Mouse (Mus musculus) T-helper 1 cell (primary cell): ENCODE measurements around the gene Aldh1l1.

ENCODE experiments used
- in situ Hi-C: fragments of 300-600 bp; cut with MboI, MseI; formaldehyde crosslinking; loops from one replicate; pipeline ENCODE4 v1.15.1; 2025; ENCODE audit warnings: high pct_unique_total_duplicates

Aldh1l1 gene

GRCm38 (mm10) chr6:90590707-90591106 is 104.5 kb downstream of the Aldh1l1 start:
- in situ Hi-C loops: no loop called here

- in situ Hi-C loops: no loop called here
Measured at GRCm38 (mm10) chr6:90594972-90595371, 108.7 kb downstream of the Aldh1l1 start.

GRCm38 (mm10) chr6:90597060-90597459 is 110.8 kb downstream of the Aldh1l1 start:
- in situ Hi-C loops: no loop called here

- in situ Hi-C loops: no loop called here
Measured at GRCm38 (mm10) chr6:90597592-90597991, 111.4 kb downstream of the Aldh1l1 start.

- in situ Hi-C loops: no loop called here
Measured at GRCm38 (mm10) chr6:90598197-90598596, 112.0 kb downstream of the Aldh1l1 start.

- in situ Hi-C loops: no loop called here
Measured at GRCm38 (mm10) chr6:90600351-90600750, 114.1 kb downstream of the Aldh1l1 start.

- in situ Hi-C loops: no loop called here
Measured at GRCm38 (mm10) chr6:90601736-90602135, 115.5 kb downstream of the Aldh1l1 start.

- in situ Hi-C loops: no loop called here
Measured at GRCm38 (mm10) chr6:90602304-90602703, 116.1 kb downstream of the Aldh1l1 start.

- in situ Hi-C loops: no loop called here
Measured at GRCm38 (mm10) chr6:90603126-90603525, 116.9 kb downstream of the Aldh1l1 start.

- in situ Hi-C loops: no loop called here
Measured at GRCm38 (mm10) chr6:90604130-90604529, 117.9 kb downstream of the Aldh1l1 start.

GRCm38 (mm10) chr6:90604533-90605297 is 118.5 kb downstream of the Aldh1l1 start, which contains the start of gene Slc41a3:
Gene Slc41a3, plus strand, starts transcription at chr6:90604725.
- in situ Hi-C loops: no loop called here

- in situ Hi-C loops: no loop called here
Measured at GRCm38 (mm10) chr6:90605298-90605665, 119.1 kb downstream of the Aldh1l1 start.

- in situ Hi-C loops: no loop called here
Measured at GRCm38 (mm10) chr6:90606538-90606937, 120.3 kb downstream of the Aldh1l1 start.

- in situ Hi-C loops: no loop called here
Measured at GRCm38 (mm10) chr6:90607196-90607595, 121.0 kb downstream of the Aldh1l1 start.

GRCm38 (mm10) chr6:90608186-90608585 is 122.0 kb downstream of the Aldh1l1 start:
- in situ Hi-C loops: no loop called here

- in situ Hi-C loops: no loop called here
Measured at GRCm38 (mm10) chr6:90610248-90610647, 124.0 kb downstream of the Aldh1l1 start.

GRCm38 (mm10) chr6:90613277-90613676 is 127.0 kb downstream of the Aldh1l1 start:
- in situ Hi-C loops: no loop called here

- in situ Hi-C loops: no loop called here
Measured at GRCm38 (mm10) chr6:90615362-90615761, 129.1 kb downstream of the Aldh1l1 start.

GRCm38 (mm10) chr6:90615991-90616390 is 129.8 kb downstream of the Aldh1l1 start:
- in situ Hi-C loops: no loop called here

GRCm38 (mm10) chr6:90616481-90616880 is 130.3 kb downstream of the Aldh1l1 start:
- in situ Hi-C loops: no loop called here

- in situ Hi-C loops: no loop called here
Measured at GRCm38 (mm10) chr6:90618274-90618673, 132.0 kb downstream of the Aldh1l1 start.

GRCm38 (mm10) chr6:90618821-90619636 is 132.8 kb downstream of the Aldh1l1 start:
- in situ Hi-C loops: no loop called here

GRCm38 (mm10) chr6:90619936-90620335 is 133.7 kb downstream of the Aldh1l1 start:
- in situ Hi-C loops: no loop called here
